Mouse (Mus musculus): ENCODE data around the gene Olfr395.
"Not testable (repeated sequence)": the region's sequence is repeated elsewhere in the genome, so short reads cannot be mapped to it uniquely, and the experiment has no call there.

The Olfr395 gene

GRCm38 (mm10) chr11:73909199-73909598 is at the start of gene Olfr395:
TSS of gene Olfr395 (minus strand) at chr11:73909299.
- not testable (repeated sequence) for DNase-seq

GRCm38 (mm10) chr11:73936377-73936776 is 27.3 kb upstream of the Olfr395 start, which contains the start of gene Olfr23:
TSS of gene Olfr23 (plus strand) at chr11:73936677.
- DNase-seq, result no peak

- DNase-seq, result no peak
Measured at GRCm38 (mm10) chr11:73890671-73891070, 18.4 kb downstream of the Olfr395 start, which contains the start of gene Olfr394. TSS of gene Olfr394 (minus strand) at chr11:73890771.
